Mouse (Mus musculus) neural tube, embryonic 15.5 days (tissue): ENCODE measurements at regions not wholly inside any gene's neighbourhood (a gene's known extent, or its start where the extent isn't known, plus 50 kb on each side); places are given as distances from the start of the nearest gene placed in this dataset.

ENCODE experiments used
- ATAC-seq: fragments of 200-750 bp; cut with Nextera tagmentation; 2 replicates; pipeline ENCODE4 v1.8.0; 2017; ENCODE audit warnings: mild to moderate bottlenecking, moderate TSS enrichment, moderate library complexity; ENCODE audit not compliant: low FRiP score
- H3K27ac ChIP-seq: fragments of 300-500 bp; sonication (generic); replicated peaks from 2 replicates; pipeline ENCODE4 v1.5.1; 2015; ENCODE audit warnings: mild to moderate bottlenecking, inconsistent platforms
- H3K27me3 ChIP-seq: fragments of 300-500 bp; sonication (generic); replicated peaks from 2 replicates; pipeline ENCODE4 v1.6.1; 2015; ENCODE audit warnings: inconsistent platforms
- H3K36me3 ChIP-seq: fragments of 300-500 bp; sonication (generic); 2 replicates; pipeline ENCODE4 v1.6.1; 2015; ENCODE audit warnings: inconsistent platforms
- H3K4me1 ChIP-seq: fragments of 300-500 bp; sonication (generic); 2 replicates; pipeline ENCODE4 v1.6.1; 2015; ENCODE audit warnings: inconsistent platforms
- H3K4me2 ChIP-seq: fragments of 300-500 bp; sonication (generic); 2 replicates; pipeline ENCODE4 v1.6.1; 2015; ENCODE audit warnings: inconsistent platforms, mild to moderate bottlenecking, moderate library complexity
- H3K4me3 ChIP-seq: fragments of 300-500 bp; sonication (generic); replicated peaks from 2 replicates; pipeline ENCODE4 v1.5.1; 2015; ENCODE audit warnings: mild to moderate bottlenecking, inconsistent platforms
- H3K9ac ChIP-seq: fragments of 300-500 bp; sonication (generic); replicated peaks from 2 replicates; pipeline ENCODE4 v1.6.1; 2015; ENCODE audit warnings: mild to moderate bottlenecking, inconsistent platforms
- H3K9me3 ChIP-seq: fragments of 300-500 bp; sonication (generic); replicated peaks from 2 replicates; pipeline ENCODE4 v1.6.1; 2016; ENCODE audit warnings: inconsistent platforms
- WGBS: fragments of 180-500 bp; shearing (Covaris S2); methylation state at CpG from one replicate; pipeline ENCODE4 v1.1.7; 2015; ENCODE audit warnings: mixed read lengths; 5-methylcytosine and 5-hydroxymethylcytosine counted together

- no peaks in the 10 kb centered on the region for H3K27me3 ChIP-seq
- H3K4me2 ChIP-seq, result no peak overlapping the region
- H3K36me3 ChIP-seq, result no peaks in the 10 kb centered on the region
- no peak overlapping the region for H3K27ac ChIP-seq
- H3K4me1 ChIP-seq, result no peaks in the 10 kb centered on the region
- 46% methylated on average over 4 of the region's 4 CpGs for WGBS
- no peak for ATAC-seq
- no peaks in the 10 kb centered on the region for H3K9me3 ChIP-seq
- no peak overlapping the region for H3K4me3 ChIP-seq
- no peak overlapping the region for H3K9ac ChIP-seq
These were observed 64.8 kb downstream of the Dll1 start for GRCm38 (mm10) chr17:15311822-15312221.

GRCm38 (mm10) chr17:15310465-15310864 is 66.2 kb downstream of the Dll1 start:
- WGBS, result 60% methylated on average over 2 of the region's 2 CpGs
- no peak for ATAC-seq
- Histone ChIP-seq H3K4me3 (no peak overlapping the region), H3K36me3 (no peaks in the 10 kb centered on the region), H3K9me3 (no peaks in the 10 kb centered on the region), H3K27ac (no peak overlapping the region), H3K9ac (no peak overlapping the region), H3K4me1 (no peaks in the 10 kb centered on the region), H3K4me2 (no peak overlapping the region), H3K27me3 (no peaks in the 10 kb centered on the region)

GRCm38 (mm10) chr17:15302110-15302509 is 74.6 kb downstream of the Dll1 start:
- H3K36me3 ChIP-seq, result no peaks in the 10 kb centered on the region
- 44% methylated on average over 1 of the region's 1 CpGs for WGBS
- H3K4me1 ChIP-seq, result no peaks in the 10 kb centered on the region
- H3K27ac ChIP-seq, result no peak overlapping the region
- no peaks in the 10 kb centered on the region for H3K9me3 ChIP-seq
- no peak overlapping the region for H3K4me3 ChIP-seq
- H3K4me2 ChIP-seq, result no peak overlapping the region
- no peak for ATAC-seq
- no peak overlapping the region for H3K9ac ChIP-seq
- H3K27me3 ChIP-seq, result no peaks in the 10 kb centered on the region

GRCm38 (mm10) chr17:15299743-15300371 is 76.8 kb downstream of the Dll1 start:
- 80% methylated on average over 13 of the region's 13 CpGs for WGBS
- H3K9ac ChIP-seq, result no peak overlapping the region
- no peaks in the 10 kb centered on the region for H3K9me3 ChIP-seq
- no peak for ATAC-seq
- no peaks in the 10 kb centered on the region for H3K36me3 ChIP-seq
- no peak overlapping the region for H3K27ac ChIP-seq
- H3K4me1 ChIP-seq, result no peaks in the 10 kb centered on the region
- no peak overlapping the region for H3K4me3 ChIP-seq
- no peaks in the 10 kb centered on the region for H3K27me3 ChIP-seq
- no peak overlapping the region for H3K4me2 ChIP-seq

- H3K4me1 ChIP-seq, result peaks cover 5% of the 10 kb centered on the region; the same call in 1 of the 2 replicates
- H3K4me2 ChIP-seq, result no peak overlapping the region
- H3K9ac ChIP-seq, result no peak overlapping the region
- H3K9me3 ChIP-seq, result no peaks in the 10 kb centered on the region
- ATAC-seq, result no peak
- H3K27me3 ChIP-seq, result no peaks in the 10 kb centered on the region
- 28% methylated on average over 5 of the region's 5 CpGs for WGBS
- H3K27ac ChIP-seq, result no peak overlapping the region
- no peaks in the 10 kb centered on the region for H3K36me3 ChIP-seq
- H3K4me3 ChIP-seq, result no peak overlapping the region
These were observed 82.5 kb downstream of the Dll1 start for GRCm38 (mm10) chr17:15294165-15294585.

GRCm38 (mm10) chr17:15292490-15293070 is 84.1 kb downstream of the Dll1 start:
- Histone ChIP-seq H3K27me3 (no peaks in the 10 kb centered on the region), H3K4me1 (peaks cover 5% of the 10 kb centered on the region; the same call in 1 of the 2 replicates), H3K9ac (no peak overlapping the region), H3K4me2 (no peak overlapping the region), H3K9me3 (no peaks in the 10 kb centered on the region), H3K27ac (no peak overlapping the region), H3K4me3 (no peak overlapping the region), H3K36me3 (no peaks in the 10 kb centered on the region)
- 82% methylated on average over 11 of the region's 11 CpGs for WGBS
- no peak for ATAC-seq

- ATAC-seq, result no peak
- no peak overlapping the region for H3K4me2 ChIP-seq
- H3K4me1 ChIP-seq, result peaks cover 5% of the 10 kb centered on the region; the same call in 1 of the 2 replicates
- no peak overlapping the region for H3K9ac ChIP-seq
- H3K27me3 ChIP-seq, result no peaks in the 10 kb centered on the region
- H3K27ac ChIP-seq, result no peak overlapping the region
- H3K4me3 ChIP-seq, result no peak overlapping the region
- H3K36me3 ChIP-seq, result no peaks in the 10 kb centered on the region
- 60% methylated on average over 4 of the region's 4 CpGs for WGBS
- H3K9me3 ChIP-seq, result no peaks in the 10 kb centered on the region
These were observed 85.0 kb downstream of the Dll1 start for GRCm38 (mm10) chr17:15291626-15292025.

GRCm38 (mm10) chr17:15290326-15290725 is 86.3 kb downstream of the Dll1 start:
- H3K4me3 ChIP-seq, result no peak overlapping the region
- no peaks in the 10 kb centered on the region for H3K27me3 ChIP-seq
- peaks cover 12% of the 10 kb centered on the region for H3K4me1 ChIP-seq
- H3K9me3 ChIP-seq, result no peaks in the 10 kb centered on the region
- H3K9ac ChIP-seq, result no peak overlapping the region
- H3K4me2 ChIP-seq, result no peak overlapping the region
- no peak for ATAC-seq
- 93% methylated on average over 1 of the region's 1 CpGs for WGBS
- H3K36me3 ChIP-seq, result no peaks in the 10 kb centered on the region
- no peak overlapping the region for H3K27ac ChIP-seq

- Histone ChIP-seq H3K4me1 (peaks cover 12% of the 10 kb centered on the region), H3K27ac (no peak overlapping the region), H3K4me2 (no peak overlapping the region), H3K4me3 (no peak overlapping the region), H3K36me3 (no peaks in the 10 kb centered on the region), H3K9ac (no peak overlapping the region), H3K27me3 (no peaks in the 10 kb centered on the region), H3K9me3 (no peaks in the 10 kb centered on the region)
- 84% methylated on average over 5 of the region's 5 CpGs for WGBS
- no peak for ATAC-seq
These were observed 87.6 kb downstream of the Dll1 start for GRCm38 (mm10) chr17:15289062-15289461.

- H3K36me3 ChIP-seq, result no peaks in the 10 kb centered on the region
- no peak overlapping the region for H3K9ac ChIP-seq
- no peak overlapping the region for H3K4me3 ChIP-seq
- H3K9me3 ChIP-seq, result no peaks in the 10 kb centered on the region
- no peak for ATAC-seq
- no peak overlapping the region for H3K27ac ChIP-seq
- H3K4me2 ChIP-seq, result no peak overlapping the region
- no peaks in the 10 kb centered on the region for H3K27me3 ChIP-seq
- H3K4me1 ChIP-seq, result peaks cover 11% of the 10 kb centered on the region; the same call in 1 of the 2 replicates
- WGBS, result 89% methylated on average over 8 of the region's 8 CpGs
These were observed 88.0 kb downstream of the Dll1 start for GRCm38 (mm10) chr17:15288640-15289039.

GRCm38 (mm10) chr17:15286596-15286995 is 90.1 kb downstream of the Dll1 start:
- Histone ChIP-seq H3K36me3 (no peaks in the 10 kb centered on the region), H3K27me3 (no peaks in the 10 kb centered on the region), H3K4me2 (no peak overlapping the region), H3K27ac (no peak overlapping the region), H3K9ac (no peak overlapping the region), H3K4me3 (no peak overlapping the region), H3K9me3 (no peaks in the 10 kb centered on the region), H3K4me1 (peaks cover 11% of the 10 kb centered on the region; the same call in 1 of the 2 replicates)
- 95% methylated on average over 2 of the region's 2 CpGs for WGBS
- no peak for ATAC-seq

GRCm38 (mm10) chr17:15285399-15286043 is 91.2 kb downstream of the Dll1 start:
- Histone ChIP-seq H3K36me3 (no peaks in the 10 kb centered on the region), H3K27ac (no peak overlapping the region), H3K4me3 (no peak overlapping the region), H3K4me1 (peaks cover 11% of the 10 kb centered on the region; the same call in 1 of the 2 replicates), H3K27me3 (no peaks in the 10 kb centered on the region), H3K9ac (no peak overlapping the region), H3K4me2 (no peak overlapping the region), H3K9me3 (no peaks in the 10 kb centered on the region)
- WGBS, result 51% methylated on average over 7 of the region's 7 CpGs
- ATAC-seq, result peak; percentile 79
